Mouse (Mus musculus) 3134 (cell line): ENCODE data around the gene Marveld1.

ENCODE experiments used
- DNase-seq: peaks from one replicate; pipeline ENCODE4 v3.0.0-alpha.2; 2011; ENCODE audit warnings: low spot score; ENCODE audit not compliant: insufficient read length; ENCODE audit errors: extremely low read depth

Marveld1 gene

DNA sequence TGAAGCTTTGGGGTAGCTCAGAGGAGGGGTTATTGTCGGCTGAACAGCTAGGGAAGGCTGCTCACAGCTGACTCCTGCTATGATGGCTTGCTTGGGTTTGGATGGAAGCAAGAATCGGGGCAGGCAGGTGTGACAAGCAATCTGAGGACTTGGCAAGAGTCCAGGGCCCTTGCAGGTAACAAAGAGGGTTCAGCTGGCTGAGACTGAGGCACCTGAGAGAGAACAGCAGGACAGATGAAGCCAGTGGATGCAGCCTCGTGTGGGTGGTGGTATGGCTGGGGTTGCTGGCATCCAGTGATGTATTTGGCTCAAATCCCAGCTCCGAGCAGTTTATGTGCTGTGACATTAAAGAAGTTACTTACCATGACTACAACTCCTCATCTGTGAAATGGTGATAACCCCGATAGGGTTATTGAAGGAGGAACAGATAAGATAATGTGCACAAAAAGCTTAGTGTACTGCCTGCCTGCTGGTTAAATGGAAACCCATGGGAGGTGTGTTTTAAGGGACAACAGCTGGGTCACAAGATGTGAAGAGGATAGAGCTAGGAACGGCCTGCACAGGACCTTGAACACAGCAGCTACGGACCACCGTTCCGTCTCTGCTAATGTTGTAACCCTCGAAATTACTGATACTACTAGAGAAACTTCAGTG is 22.2 kb downstream of the Marveld1 start:
- no peak for DNase-seq

DNA sequence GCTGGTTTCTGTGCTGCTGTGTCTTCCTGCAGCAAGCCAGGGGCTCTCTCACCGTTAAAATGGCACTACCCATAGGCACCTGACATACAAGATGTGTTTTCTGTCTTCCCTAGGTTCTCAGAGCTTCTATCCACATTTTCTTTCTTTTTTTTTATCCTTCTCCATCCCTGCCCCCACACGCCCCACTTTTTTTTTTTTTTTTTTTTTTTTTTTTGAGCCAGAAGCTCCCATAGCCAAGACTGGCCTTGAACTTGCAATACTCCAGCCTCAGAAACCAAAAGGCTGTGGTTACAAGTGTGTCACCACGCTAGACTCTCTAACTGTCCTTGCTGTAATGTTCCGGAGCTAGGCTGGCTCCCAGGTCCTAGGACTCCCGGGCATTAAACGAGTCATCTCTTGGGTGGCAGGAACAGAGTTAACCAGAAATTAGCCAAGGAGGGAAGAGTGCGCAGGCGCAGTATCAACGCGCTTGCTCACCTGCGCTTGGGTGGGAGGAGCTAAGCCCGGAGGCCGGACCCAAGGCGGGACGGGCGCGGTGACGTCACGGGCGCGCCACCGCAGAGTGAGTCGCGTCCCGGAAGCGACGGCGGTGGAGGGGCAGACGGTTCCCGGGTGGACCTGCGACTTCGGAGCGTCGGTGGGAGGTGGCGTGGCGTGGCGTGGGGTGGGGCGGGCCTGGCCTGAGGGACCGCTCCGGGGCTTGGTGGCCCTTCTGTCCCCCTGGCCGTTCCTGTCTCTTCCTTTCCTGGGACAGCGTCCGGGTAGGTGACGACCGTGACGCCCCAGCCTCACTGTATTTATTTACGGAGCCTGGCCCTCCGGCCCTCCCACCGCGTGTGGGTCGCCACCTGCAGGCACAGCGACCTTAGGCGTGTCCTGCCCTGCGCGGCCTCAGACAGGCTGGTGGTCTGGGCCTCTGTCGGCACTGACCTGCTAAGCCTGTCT is 23.1 kb downstream of the Marveld1 start:
- peak; percentile 96 for DNase-seq

DNA sequence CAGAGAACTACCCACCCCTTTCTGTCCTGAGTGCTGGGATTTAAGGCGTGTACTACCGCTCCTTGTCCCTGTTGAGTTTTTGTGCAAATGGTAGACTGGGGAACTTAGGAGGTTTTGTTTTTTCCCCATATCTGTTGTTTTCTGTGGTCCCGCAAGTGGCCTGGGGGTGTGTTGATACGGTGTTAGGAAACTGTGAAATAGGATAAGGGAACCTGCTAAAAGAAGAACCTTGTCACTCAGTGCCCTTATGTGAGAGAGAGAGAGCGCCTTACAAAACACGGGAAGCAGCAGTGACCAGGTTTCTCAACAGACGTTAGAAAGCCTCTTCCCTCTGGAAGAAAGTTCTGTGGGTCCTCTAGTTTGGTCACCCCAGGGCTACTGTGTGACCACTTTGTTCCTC is 29.6 kb downstream of the Marveld1 start:
- DNase-seq: no peak

DNA sequence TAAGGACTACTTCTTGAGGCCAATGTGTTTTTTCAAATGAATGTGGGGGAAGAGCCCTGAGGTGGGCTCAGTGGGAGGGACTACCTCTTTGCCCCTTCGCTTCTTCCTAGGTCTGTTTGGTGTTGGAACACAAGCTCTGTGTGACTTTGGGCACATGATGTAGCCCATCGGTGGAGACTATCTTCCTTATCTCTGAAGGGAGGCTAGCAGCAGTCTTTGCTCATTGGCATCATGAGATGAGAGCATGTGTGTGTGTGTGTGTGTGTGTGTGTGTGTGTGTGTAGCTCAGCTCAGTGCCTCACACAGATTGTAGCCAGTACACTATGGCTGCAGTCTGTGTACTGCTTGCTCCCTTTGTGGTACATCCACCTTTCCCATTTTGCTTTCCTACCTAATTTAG is 30.3 kb downstream of the Marveld1 start:
- DNase-seq: no peak

DNA sequence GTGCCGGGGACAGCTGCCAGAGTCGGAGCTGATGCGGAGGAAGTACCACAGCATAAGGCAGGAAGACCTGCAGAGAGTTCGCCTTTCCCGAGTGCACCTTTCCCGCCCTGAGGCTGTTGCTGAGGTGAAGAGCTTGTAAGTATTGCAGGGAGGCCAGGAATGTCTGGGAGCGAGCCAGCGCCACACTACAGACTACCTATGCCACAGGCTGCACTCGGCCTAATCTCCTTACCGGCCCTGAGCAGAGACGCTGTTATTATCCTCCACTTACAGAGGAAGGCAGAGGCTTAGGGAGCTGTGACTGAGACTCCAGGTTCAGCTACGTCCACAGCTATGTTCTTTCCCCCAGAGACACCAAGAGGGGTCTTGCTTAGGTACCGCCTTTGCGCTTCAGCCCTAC is 32.2 kb downstream of the Marveld1 start:
- no peak for DNase-seq

DNA sequence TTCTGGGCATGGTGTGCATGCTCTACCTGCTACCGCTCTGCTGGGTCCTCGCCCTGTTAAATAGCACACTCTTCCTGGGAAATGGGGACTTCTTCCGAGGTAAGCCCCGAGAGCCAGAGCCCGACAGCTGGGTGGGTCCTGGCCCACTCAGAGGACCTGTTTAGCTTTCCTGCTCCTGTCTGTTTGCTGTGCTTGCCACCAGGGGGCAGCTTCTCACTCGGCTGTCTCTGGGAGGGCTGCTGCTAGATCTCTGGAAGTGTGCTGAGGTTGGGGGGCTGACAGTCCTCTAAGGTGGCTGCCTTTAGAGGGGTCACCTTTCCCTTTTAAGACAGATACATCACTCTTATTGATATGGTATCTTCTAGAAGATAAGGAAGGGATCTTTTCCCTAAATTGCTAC is 35.5 kb downstream of the Marveld1 start:
- no peak for DNase-seq

DNA sequence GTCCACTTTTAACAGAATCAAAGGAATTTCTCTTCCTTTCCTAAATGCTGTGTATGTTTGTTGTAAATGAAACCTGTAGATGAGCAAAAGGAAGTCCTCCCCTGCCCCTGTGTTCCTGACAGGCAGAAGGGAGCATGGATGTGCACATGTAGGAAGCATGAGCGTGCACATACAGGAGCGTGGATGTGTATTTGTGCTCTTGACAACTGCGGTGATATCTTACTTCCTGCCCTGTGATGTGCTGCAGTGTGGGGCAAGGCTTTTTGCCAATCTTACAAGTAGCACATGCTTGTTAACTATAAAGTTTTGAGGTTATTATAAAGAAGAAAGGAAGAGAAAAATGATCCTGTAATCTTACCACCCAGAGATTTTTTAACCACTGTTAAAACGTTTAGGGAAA is 42.5 kb downstream of the Marveld1 start:
- DNase-seq: no peak

DNA sequence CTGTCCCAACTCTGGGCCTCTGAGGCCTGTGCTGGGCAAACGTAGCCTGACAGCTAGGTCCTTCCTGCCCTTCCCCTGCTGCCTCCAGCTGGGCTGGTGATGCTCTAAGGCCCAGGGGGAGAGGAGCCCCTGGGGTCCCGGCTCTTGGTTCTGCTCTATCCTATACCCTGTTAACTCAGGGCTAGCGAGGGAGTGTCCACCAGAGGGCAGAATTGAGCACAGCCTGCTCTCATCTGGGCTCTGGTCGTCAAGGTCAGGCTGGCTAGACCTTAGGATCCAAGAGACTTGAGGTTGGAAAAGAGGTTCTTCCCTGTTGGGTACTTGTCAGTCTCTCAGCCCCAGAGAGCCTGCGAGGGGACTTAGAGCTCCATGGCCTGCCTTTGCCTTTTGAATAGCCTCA is 43.3 kb downstream of the Marveld1 start:
- DNase-seq: peak; percentile 35

DNA sequence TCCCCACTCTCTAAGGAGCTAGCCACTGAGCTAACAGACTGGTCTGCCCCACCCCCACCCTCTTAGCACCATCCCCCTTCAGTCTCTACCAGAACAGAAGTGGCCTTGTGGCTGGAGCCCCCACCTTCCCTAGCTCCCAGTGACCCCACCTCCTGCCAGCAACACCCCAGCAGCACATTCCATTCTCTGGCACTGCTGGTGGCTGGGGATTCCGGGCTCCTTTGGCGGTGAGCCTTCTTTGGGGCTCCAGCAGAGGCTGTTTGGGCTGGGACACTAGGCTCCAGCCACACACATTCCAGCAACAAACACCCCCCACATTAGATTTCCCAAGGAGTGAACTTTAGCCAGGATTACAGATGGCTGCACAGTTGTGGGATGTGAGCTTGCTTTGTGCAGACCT is 46.1 kb downstream of the Marveld1 start:
- DNase-seq: no peak

DNA sequence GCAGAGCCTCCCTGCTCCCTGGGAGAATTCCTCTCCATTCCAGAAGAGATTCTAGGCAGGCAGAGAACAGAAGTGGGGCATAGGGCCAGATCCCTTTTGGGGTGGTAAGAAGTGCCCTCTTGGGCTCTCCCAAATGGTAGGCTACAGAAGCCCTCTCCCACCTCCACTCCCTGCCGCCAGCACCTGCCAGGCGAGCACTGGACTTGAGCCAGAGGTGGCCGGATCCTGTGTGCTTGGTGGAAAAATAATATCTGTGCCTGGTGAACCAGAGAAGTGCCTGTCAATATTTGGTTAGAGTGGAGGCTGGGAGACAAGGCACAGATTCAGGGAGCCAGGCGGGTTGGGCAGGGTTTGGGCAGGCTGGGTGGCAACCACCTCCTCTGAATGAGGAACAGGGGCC is 49.2 kb downstream of the Marveld1 start:
- no peak for DNase-seq

DNA sequence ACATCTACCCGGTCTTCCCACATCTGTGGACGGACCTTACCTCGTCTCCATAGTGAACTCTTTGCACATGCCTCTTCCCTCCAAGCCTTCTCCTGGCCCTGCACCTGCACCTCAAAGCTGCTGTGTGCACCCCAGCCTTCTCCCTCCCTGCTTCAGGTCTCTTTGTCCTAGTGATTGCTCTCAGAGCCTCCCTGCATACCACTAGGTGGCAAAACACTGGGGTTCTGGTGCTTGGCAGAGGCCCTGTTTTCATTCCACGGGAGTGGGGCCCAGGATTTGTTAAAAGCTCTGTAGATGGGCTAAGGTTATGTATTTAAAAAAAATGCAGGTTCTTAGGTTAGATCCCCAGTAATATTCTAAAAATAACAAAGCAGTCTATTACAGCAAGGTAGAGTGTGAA is 49.9 kb downstream of the Marveld1 start:
- DNase-seq: no peak

DNA sequence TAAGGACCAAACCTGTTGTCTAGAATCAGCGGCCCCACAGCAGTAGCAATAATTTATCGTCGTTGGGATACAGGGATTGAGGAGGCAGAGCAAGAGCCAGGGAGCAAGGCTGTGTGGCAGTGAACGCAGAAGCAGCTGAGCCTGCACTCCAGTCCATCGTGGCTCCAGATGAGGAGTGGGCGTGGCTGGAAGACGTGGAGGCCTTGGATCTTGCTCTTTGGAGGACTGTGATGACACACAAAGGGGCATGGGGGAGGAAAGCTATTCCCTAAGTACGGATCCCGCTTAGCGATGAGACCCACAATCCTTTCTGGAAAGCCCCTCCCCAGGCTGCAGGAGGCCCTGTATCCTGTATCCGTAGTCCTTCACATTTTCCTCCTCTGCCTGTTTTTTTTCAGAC is 50.8 kb downstream of the Marveld1 start:
- no peak for DNase-seq
